Mouse (Mus musculus) heart, embryonic 11.5 days (tissue): ENCODE data around the gene Hist1h2bb. TPM values are rescaled to one million over a fixed set of nuclear protein-coding genes. Genes with fewer than 3 reads are reported as not detected.

Source experiments
- ATAC-seq: fragments of 200-750 bp; cut with Nextera tagmentation; replicated peaks from 2 replicates; pipeline ENCODE4 v1.8.0; 2017; ENCODE audit warnings: moderate library complexity; ENCODE audit not compliant: insufficient number of reproducible peaks, low FRiP score, low TSS enrichment
- H3K27ac ChIP-seq: fragments of 300-500 bp; sonication (generic); 2 replicates; pipeline ENCODE4 v1.5.1; 2014; ENCODE audit warnings: mild to moderate bottlenecking, low read depth, low read length
- H3K27me3 ChIP-seq: fragments of 300-500 bp; sonication (generic); 2 replicates; pipeline ENCODE4 v1.6.1; 2014; ENCODE audit warnings: mild to moderate bottlenecking, low read length, mixed read lengths; ENCODE audit not compliant: control insufficient read depth, insufficient read depth
- H3K36me3 ChIP-seq: fragments of 300-500 bp; sonication (generic); 2 replicates; pipeline ENCODE4 v1.6.1; 2014; ENCODE audit warnings: mild to moderate bottlenecking, low read length, moderate library complexity, mixed read lengths; ENCODE audit not compliant: control insufficient read depth, insufficient read depth
- H3K4me1 ChIP-seq: fragments of 300-500 bp; sonication (generic); 2 replicates; pipeline ENCODE4 v1.6.1; 2014; ENCODE audit warnings: low read length; ENCODE audit not compliant: control insufficient read depth, insufficient read depth
- H3K4me2 ChIP-seq: fragments of 300-500 bp; sonication (generic); 2 replicates; pipeline ENCODE4 v1.6.1; 2014; ENCODE audit warnings: mild to moderate bottlenecking, moderate library complexity
- H3K4me3 ChIP-seq: fragments of 300-500 bp; sonication (generic); 2 replicates; pipeline ENCODE4 v1.5.1; 2014; ENCODE audit warnings: low read depth, low read length
- H3K9ac ChIP-seq: fragments of 300-500 bp; sonication (generic); 2 replicates; pipeline ENCODE4 v1.6.1; 2014; ENCODE audit warnings: mild to moderate bottlenecking, low read depth, low read length, moderate library complexity
- H3K9me3 ChIP-seq: fragments of 300-500 bp; sonication (generic); replicated peaks from 2 replicates; pipeline ENCODE4 v1.6.1; 2016; ENCODE audit warnings: low read length; ENCODE audit not compliant: control insufficient read depth
- WGBS: fragments of 180-500 bp; shearing (Covaris S2); extraction: QIAGEN DNeasy Blood & Tissue Kit; methylation state at CpG from one replicate; pipeline ENCODE4 v1.1.7; 2014; ENCODE audit not compliant: insufficient replicate concordance; 5-methylcytosine and 5-hydroxymethylcytosine counted together
- microRNA-seq: library from miRNA; unstranded; fragments of <30 nt; microRNA quantifications from one replicate; pipeline ENCODE4, GENCODE M21; 2016; ENCODE audit warnings: borderline number of aligned reads
- polyA plus RNA-seq: library from polyadenylated mRNA; unstranded; fragments of >200 nt; fragmentation: Nextera tagmentation; extraction: Ambion mirVana; gene quantifications from 2 replicates; pipeline ENCODE4 v1.2.1, GENCODE M21; 2014

Gene Hist1h2bb
- polyA plus RNA-seq, 1 experiment from 2014 or later = 2.7 TPM

- ATAC-seq = no peak
- Histone ChIP-seq H3K36me3 (no peaks in the 10 kb centered on the region), H3K4me1 (no peaks in the 10 kb centered on the region), H3K27me3 (no peaks in the 10 kb centered on the region), H3K9ac (no peak overlapping the region), H3K4me2 (no peak overlapping the region), H3K4me3 (no peak overlapping the region), H3K27ac (no peak overlapping the region), H3K9me3 (no peaks in the 10 kb centered on the region)
- 89% methylated on average over 7 of the region's 7 CpGs for WGBS
Observed at GRCm38 (mm10) chr13:23778339-23778738, 31.8 kb downstream of the Hist1h2bb start.

- WGBS = 49% methylated on average over 4 of the region's 4 CpGs
- H3K9ac ChIP-seq = no peak overlapping the region
- no peak overlapping the region for H3K27ac ChIP-seq
- H3K4me3 ChIP-seq = no peak overlapping the region
- ATAC-seq = no peak
- no peaks in the 10 kb centered on the region for H3K36me3 ChIP-seq
- no peaks in the 10 kb centered on the region for H3K4me1 ChIP-seq
- no peaks in the 10 kb centered on the region for H3K9me3 ChIP-seq
- H3K4me2 ChIP-seq = no peak overlapping the region
- no peaks in the 10 kb centered on the region for H3K27me3 ChIP-seq
Observed at GRCm38 (mm10) chr13:23779025-23779424, 32.5 kb downstream of the Hist1h2bb start.

GRCm38 (mm10) chr13:23792520-23792919 lies 46.0 kb downstream of the Hist1h2bb start:
- H3K4me3 ChIP-seq = no peak overlapping the region
- H3K36me3 ChIP-seq = no peaks in the 10 kb centered on the region
- no peaks in the 10 kb centered on the region for H3K4me1 ChIP-seq
- 48% methylated on average over 2 of the region's 2 CpGs for WGBS
- no peak overlapping the region for H3K9ac ChIP-seq
- H3K27ac ChIP-seq = no peak overlapping the region
- no peaks in the 10 kb centered on the region for H3K9me3 ChIP-seq
- ATAC-seq = no peak
- no peaks in the 10 kb centered on the region for H3K27me3 ChIP-seq
- no peak overlapping the region for H3K4me2 ChIP-seq

Small RNA genes within 50 kb of the gene (microRNA-seq; reads per million reads assigned to microRNA genes)
- gene Gm44314 = not detected
- 0.34 reads per million for gene Gm44484

Other genes with a start within 250 kb of the Hist1h2bb start
- gene Hist1h4h, start 215.7 kb upstream of the Hist1h2bb start, polyA plus RNA-seq = 2.1 and 3.4 TPM in 2 replicates
- gene Hist1h2af, start 212.8 kb upstream of the Hist1h2bb start, polyA plus RNA-seq = 1.4 and 2.3 TPM in 2 replicates
- gene Hist1h3g, start 211.3 kb upstream of the Hist1h2bb start, polyA plus RNA-seq = 2.8 and 3.1 TPM in 2 replicates
- 0.43 and 0.66 TPM in 2 replicates for gene Hist1h2bh, start 203.3 kb upstream of the Hist1h2bb start, polyA plus RNA-seq
- gene Hist1h3f, start 202.7 kb upstream of the Hist1h2bb start, polyA plus RNA-seq = 0.19 TPM in 1 of 2 replicates, not detected in the other
- gene Hist1h4f, start 195.1 kb upstream of the Hist1h2bb start, polyA plus RNA-seq = not detected in 2 replicates
- 0.15 and 0.27 TPM in 2 replicates for gene Hist1h1d, start 193.5 kb upstream of the Hist1h2bb start, polyA plus RNA-seq
- gene Hist1h3e, start 184.4 kb upstream of the Hist1h2bb start, polyA plus RNA-seq = 2.6 and 3.0 TPM in 2 replicates
- 27.6 and 34.5 TPM in 2 replicates for gene Hist1h2ae, start 175.5 kb upstream of the Hist1h2bb start, polyA plus RNA-seq
- gene Hist1h2bg, start 175.3 kb upstream of the Hist1h2bb start, polyA plus RNA-seq = 2.3 and 6.5 TPM in 2 replicates
- gene Hist1h2bf, start 172.5 kb upstream of the Hist1h2bb start, polyA plus RNA-seq = 1.3 and 2.6 TPM in 2 replicates
- gene Hist1h2ad, start 172.4 kb upstream of the Hist1h2bb start, polyA plus RNA-seq = 0.44 and 1.3 TPM in 2 replicates
- 2.9 and 4.6 TPM in 2 replicates for gene Hist1h3d, start 171.0 kb upstream of the Hist1h2bb start, polyA plus RNA-seq
- gene Hist1h4d, start 165.1 kb upstream of the Hist1h2bb start, polyA plus RNA-seq = 42.3 and 51.7 TPM in 2 replicates
- gene Hist1h2be, start 125.6 kb upstream of the Hist1h2bb start, polyA plus RNA-seq = 1.5 and 2.4 TPM in 2 replicates
- 8.4 and 11.1 TPM in 2 replicates for gene Hist1h1e, start 124.2 kb upstream of the Hist1h2bb start, polyA plus RNA-seq
- gene Hist1h2ac, start 62.8 kb upstream of the Hist1h2bb start, polyA plus RNA-seq = 0.52 and 0.62 TPM in 2 replicates
- gene Hist1h2bc, start 62.5 kb upstream of the Hist1h2bb start, polyA plus RNA-seq = 31.3 and 31.9 TPM in 2 replicates
- gene Hist1h1t, start 50.9 kb upstream of the Hist1h2bb start, polyA plus RNA-seq = not detected in 2 replicates
- gene Hist1h4c, start 48.3 kb upstream of the Hist1h2bb start, polyA plus RNA-seq = 0.69 and 2.7 TPM in 2 replicates
- gene Hfe, start 35.9 kb upstream of the Hist1h2bb start, polyA plus RNA-seq = 8.2 and 9.9 TPM in 2 replicates
- gene Hist1h1c, start 7.9 kb upstream of the Hist1h2bb start, polyA plus RNA-seq = 24.6 TPM in 2 replicates
- gene Hist1h3c, start 1.1 kb upstream of the Hist1h2bb start, polyA plus RNA-seq = 4.1 and 4.5 TPM in 2 replicates
- gene Hist1h2ab, start 4.4 kb downstream of the Hist1h2bb start, polyA plus RNA-seq = 16.7 and 18.1 TPM in 2 replicates
- 2.7 and 3.7 TPM in 2 replicates for gene Hist1h3b, start 5.5 kb downstream of the Hist1h2bb start, polyA plus RNA-seq
- 2.2 and 2.7 TPM in 2 replicates for gene Hist1h4b, start 10.3 kb downstream of the Hist1h2bb start, polyA plus RNA-seq
- 1.0 TPM in 1 of 2 replicates, not detected in the other for gene Hist1h4a, start 14.5 kb downstream of the Hist1h2bb start, polyA plus RNA-seq
- gene Hist1h3a, start 15.7 kb downstream of the Hist1h2bb start, polyA plus RNA-seq = 2.5 and 4.0 TPM in 2 replicates
- gene Hist1h1a, start 16.9 kb downstream of the Hist1h2bb start, polyA plus RNA-seq = 0.31 and 0.67 TPM in 2 replicates
- 0.24 TPM in 1 of 2 replicates, not detected in the other for gene Trim38, start 23.2 kb downstream of the Hist1h2bb start, polyA plus RNA-seq
- not detected in 2 replicates for gene Slc17a2, start 60.3 kb downstream of the Hist1h2bb start, polyA plus RNA-seq
- not detected in 2 replicates for gene Slc17a3, start 92.7 kb downstream of the Hist1h2bb start, polyA plus RNA-seq
- not detected in 2 replicates for gene Slc17a1, start 121.0 kb downstream of the Hist1h2bb start, polyA plus RNA-seq
- gene Slc17a4, start 168.3 kb downstream of the Hist1h2bb start, polyA plus RNA-seq = not detected in 2 replicates
- not detected in 2 replicates for gene Hist1h2ba, start 187.4 kb downstream of the Hist1h2bb start, polyA plus RNA-seq
- not detected in 2 replicates for gene Hist1h2aa, start 187.7 kb downstream of the Hist1h2bb start, polyA plus RNA-seq
- gene Scgn, start 244.5 kb downstream of the Hist1h2bb start, polyA plus RNA-seq = not detected in 2 replicates